Mouse (Mus musculus): ENCODE measurements around the gene Taar3. TPM values are rescaled to one million over a fixed set of nuclear protein-coding genes. Genes with fewer than 3 reads are reported as not detected.

Taar3 gene
- polyA plus RNA-seq, 1 experiment = not detected

GRCm38 (mm10) chr10:23986419-23986818 is 37.1 kb downstream of the Taar3 start:
- 67% methylated on average over 5 of the region's 5 CpGs for WGBS
- no peak for DNase-seq (ENCODE audit: low read depth, low spot score)

GRCm38 (mm10) chr10:23993381-23993780 is 44.0 kb downstream of the Taar3 start, which contains the start of gene Taar7a:
Taar7a (minus strand) TSS chr10:23993481.
- no peak for DNase-seq (ENCODE audit: low read depth, low spot score)
- 67% methylated on average over 3 of the region's 3 CpGs for WGBS

- no peak for DNase-seq (ENCODE audit: low read depth, low spot score)
- WGBS = 61% methylated on average over 1 of the region's 1 CpGs
Observed at GRCm38 (mm10) chr10:23999639-24000038, 50.3 kb downstream of the Taar3 start, which contains the start of gene Taar7b. Taar7b (plus strand) TSS chr10:23999939.

Other genes with a start within 250 kb of the Taar3 start
- gene Rps12, start 162.3 kb upstream of the Taar3 start, polyA plus RNA-seq (2012; rRNA removed) = 1,645 and 1,976 TPM in 2 replicates
- gene Slc18b1, start 152.6 kb upstream of the Taar3 start, polyA plus RNA-seq (2012; rRNA removed) = 21.6 and 37.4 TPM in 2 replicates
- gene Vnn3, start 98.1 kb upstream of the Taar3 start, polyA plus RNA-seq (2012; rRNA removed) = 0.29 and 0.71 TPM in 2 replicates
- gene Vnn1, start 54.9 kb upstream of the Taar3 start, polyA plus RNA-seq (2012; rRNA removed) = 58.1 and 174 TPM in 2 replicates
- not detected in 2 replicates for gene Taar1, start 29.2 kb upstream of the Taar3 start, polyA plus RNA-seq (2012; rRNA removed)
- not detected in 2 replicates for gene Taar2, start 11.0 kb upstream of the Taar3 start, polyA plus RNA-seq (2012; rRNA removed)
- gene Taar4, start 10.9 kb downstream of the Taar3 start, polyA plus RNA-seq (2012; rRNA removed) = not detected in 2 replicates
- not detected in 2 replicates for gene Taar5, start 21.1 kb downstream of the Taar3 start, polyA plus RNA-seq (2012; rRNA removed)
- gene Taar6, start 36.1 kb downstream of the Taar3 start, polyA plus RNA-seq (2012; rRNA removed) = not detected in 2 replicates
- gene Taar7a, start 43.9 kb downstream of the Taar3 start, polyA plus RNA-seq (2012; rRNA removed) = not detected in 2 replicates
- not detected in 2 replicates for gene Taar7b, start 50.4 kb downstream of the Taar3 start, polyA plus RNA-seq (2012; rRNA removed)
- gene Taar7d, start 77.7 kb downstream of the Taar3 start, polyA plus RNA-seq (2012; rRNA removed) = not detected in 2 replicates
- gene Taar7e, start 88.1 kb downstream of the Taar3 start, polyA plus RNA-seq (2012; rRNA removed) = not detected in 2 replicates
- gene Taar7f, start 100.0 kb downstream of the Taar3 start, polyA plus RNA-seq (2012; rRNA removed) = not detected in 2 replicates
- not detected in 2 replicates for gene Taar8a, start 126.9 kb downstream of the Taar3 start, polyA plus RNA-seq (2012; rRNA removed)
- gene Taar8b, start 142.7 kb downstream of the Taar3 start, polyA plus RNA-seq (2012; rRNA removed) = not detected in 2 replicates
- not detected in 2 replicates for gene Taar8c, start 152.4 kb downstream of the Taar3 start, polyA plus RNA-seq (2012; rRNA removed)
- not detected in 2 replicates for gene Taar9, start 160.0 kb downstream of the Taar3 start, polyA plus RNA-seq (2012; rRNA removed)
- gene Stx7, start 199.7 kb downstream of the Taar3 start, polyA plus RNA-seq (2012; rRNA removed) = 71.2 and 112 TPM in 2 replicates

All from large intestine, adult 2 months (tissue).